Mouse (Mus musculus): ENCODE data around the gene F2.

GRCm38 (mm10) chr2:91636229-91636628 lies at the start of gene F2:
- TF ChIP-seq POLR2A (IDR thresholded peaks at IDR 0.05; ENCODE audit: borderline replicate concordance, low read depth, low read length) (no peak), CTCF (IDR thresholded peaks at IDR 0.05; ENCODE audit: low read depth, low read length) (no peak)

Measured in bone marrow macrophage, adult 2 months (primary cell).